In the genomic region with DNA sequence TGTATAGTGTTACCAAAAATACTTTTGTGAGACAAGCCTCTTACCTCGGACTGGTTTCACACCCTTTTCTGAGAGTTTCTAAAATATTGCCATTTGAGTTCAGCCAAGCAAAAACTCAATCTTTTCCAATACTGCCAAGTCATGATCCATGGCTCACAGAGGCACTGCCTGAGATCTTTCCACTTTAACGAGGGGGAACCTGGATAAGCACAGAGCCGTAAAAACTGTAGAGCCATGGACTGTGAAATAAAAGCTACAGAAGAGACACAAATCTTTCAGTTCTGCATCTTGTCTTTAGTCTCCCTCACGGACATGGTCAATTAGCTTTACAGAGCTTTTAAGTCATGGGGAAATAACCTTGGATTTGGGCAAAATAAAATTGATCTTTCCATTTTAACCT, we compare ENCODE assay signal across 9 mouse cellular contexts. TPM values are rescaled to one million over a fixed set of nuclear protein-coding genes. Genes with fewer than 3 reads are reported as not detected.
DNase-seq lines count a peak whose midpoint lies in the region; ATAC-seq and TF ChIP-seq lines count a peak whose summit lies in the region.
"Had no signal": no experiment of that assay in that cellular context is flagged by ENCODE, and none has a peak within 500 bp of the region (broad histone marks: within the 10 kb centered on the region; RNA-seq: fewer than 3 reads in every experiment).

No protein-coding gene starts in this region.

- no peaks in the 10 kb centered on the region for H3K27me3 ChIP-seq in heart, postnatal 0 days (ENCODE audit: control insufficient read depth, insufficient read depth, low read length)
- no peaks in the 10 kb centered on the region for H3K27me3 ChIP-seq in hindbrain, embryonic 14.5 days (ENCODE audit: control insufficient read depth, insufficient read depth, low read length)
- H3K27me3 ChIP-seq in midbrain, embryonic 14.5 days (ENCODE audit: control insufficient read depth, insufficient read depth, low read length): no peaks in the 10 kb centered on the region

- H3K4me3 ChIP-seq in heart, postnatal 0 days (ENCODE audit: low read depth, low read length): peak overlapping the region; percentile 91
- H3K4me3 ChIP-seq in bone marrow macrophage, adult 2 months (ENCODE audit: insufficient read depth, low read length): peak overlapping the region; percentile 97
- peak overlapping the region; percentile 100 for H3K4me3 ChIP-seq in hindbrain, embryonic 14.5 days (replicated peaks; ENCODE audit: low read length)
- peak overlapping the region; percentile 95 for H3K4me3 ChIP-seq in midbrain, embryonic 14.5 days (replicated peaks; ENCODE audit: low read depth, low read length)

- DNase-seq in heart, postnatal 0 days (ENCODE audit: low spot score): no peak
- DNase-seq in heart, adult 8-10 months (ENCODE audit: low spot score): no peak
- no peak for DNase-seq in hindbrain, embryonic 14.5 days (ENCODE audit: low spot score)
- DNase-seq in midbrain, embryonic 14.5 days: no peak
- no peak for DNase-seq in frontal cortex, postnatal 36 days (ENCODE audit: low spot score in 2 of 2)
- DNase-seq in left cerebral cortex, postnatal 25 days (ENCODE audit: low spot score in 2 of 2): no peak
- no peak for DNase-seq in layer of hippocampus, adult 9-11 months
- DNase-seq: gastrocnemius, postnatal 25 days had no signal

- intact Hi-C loops in left cerebral cortex, postnatal 25 days (cut with DNase I): loop anchor here (2.0 kb wide), 1 partner anchor 38 kb away; the partner anchor contains the start of gene Mark3

- no peak for ATAC-seq in heart, postnatal 0 days (ENCODE audit: insufficient read depth, low read depth)
- no peak for ATAC-seq in hindbrain, embryonic 14.5 days (ENCODE audit: low FRiP score)
- no peak for ATAC-seq in midbrain, embryonic 14.5 days (ENCODE audit: low FRiP score, low TSS enrichment)

- peak overlapping the region; percentile 82 for H3K4me2 ChIP-seq in heart, postnatal 0 days (ENCODE audit: low read depth, low read length)
- H3K4me2 ChIP-seq in hindbrain, embryonic 14.5 days (replicated peaks): peak overlapping the region; percentile 74
- H3K4me2 ChIP-seq in midbrain, embryonic 14.5 days (ENCODE audit: low read length): peak overlapping the region; percentile 71

- TF ChIP-seq EP300 in heart, postnatal 0 days (IDR thresholded peaks at IDR 0.05; ENCODE audit: low read depth): no peak

- H3K9me3 ChIP-seq in heart, postnatal 0 days (replicated peaks; ENCODE audit: control insufficient read depth, low read length): no peaks in the 10 kb centered on the region
- no peaks in the 10 kb centered on the region for H3K9me3 ChIP-seq in hindbrain, embryonic 14.5 days (ENCODE audit: control insufficient read depth, low read length)
- H3K9me3 ChIP-seq in midbrain, embryonic 14.5 days (ENCODE audit: control insufficient read depth, low read length): no peaks in the 10 kb centered on the region

- 40% methylated on average over 4 of the region's 4 CpGs for WGBS in heart, postnatal 0 days
- WGBS in hindbrain, embryonic 14.5 days: 38% methylated on average over 4 of the region's 4 CpGs
- 34% methylated on average over 4 of the region's 4 CpGs for WGBS in midbrain, embryonic 14.5 days

- TF ChIP-seq CTCF in heart, postnatal 0 days (IDR thresholded peaks at IDR 0.05; ENCODE audit: low read depth): no peak
- no peak for TF ChIP-seq CTCF in bone marrow macrophage, adult 2 months (IDR thresholded peaks at IDR 0.05; ENCODE audit: low read depth, low read length)

- H3K4me1 ChIP-seq in heart, postnatal 0 days (ENCODE audit: control insufficient read depth, insufficient read depth): peaks cover 22% of the 10 kb centered on the region
- peaks cover 31% of the 10 kb centered on the region for H3K4me1 ChIP-seq in bone marrow macrophage, adult 2 months (ENCODE audit: control insufficient read depth, insufficient read depth, low read length)
- peaks cover 24% of the 10 kb centered on the region for H3K4me1 ChIP-seq in hindbrain, embryonic 14.5 days (replicated peaks; ENCODE audit: control insufficient read depth, insufficient read depth, low read length)
- peaks cover 15% of the 10 kb centered on the region for H3K4me1 ChIP-seq in midbrain, embryonic 14.5 days (ENCODE audit: control insufficient read depth, insufficient read depth, low read length)

- no peak for TF ChIP-seq POLR2A in bone marrow macrophage, adult 2 months (IDR thresholded peaks at IDR 0.05; ENCODE audit: borderline replicate concordance, low read depth, low read length)

- H3K27ac ChIP-seq in heart, postnatal 0 days (ENCODE audit: low read depth): 0 out of 2 replicates have a peak overlapping the region, but pooled peaks have one; percentile 85
- H3K27ac ChIP-seq in bone marrow macrophage, adult 2 months (ENCODE audit: insufficient read depth, low read depth, low read length): no peak overlapping the region
- peak overlapping the region; percentile 92 for H3K27ac ChIP-seq in hindbrain, embryonic 14.5 days
- peak overlapping the region; percentile 93; the same call in 1 of the 2 replicates for H3K27ac ChIP-seq in midbrain, embryonic 14.5 days (replicated peaks; ENCODE audit: low read depth, low read length)

- H3K9ac ChIP-seq in heart, postnatal 0 days (replicated peaks; ENCODE audit: low read depth, low read length): peak overlapping the region; percentile 91
- H3K9ac ChIP-seq in hindbrain, embryonic 14.5 days: peak overlapping the region; percentile 98
- peak overlapping the region; percentile 97 for H3K9ac ChIP-seq in midbrain, embryonic 14.5 days (replicated peaks; ENCODE audit: low read length)

- peaks cover 23% of the 10 kb centered on the region for H3K36me3 ChIP-seq in heart, postnatal 0 days (replicated peaks; ENCODE audit: control insufficient read depth, insufficient read depth, low read length)
- peaks cover 26% of the 10 kb centered on the region for H3K36me3 ChIP-seq in hindbrain, embryonic 14.5 days (replicated peaks; ENCODE audit: control insufficient read depth, insufficient read depth)
- peaks cover 26% of the 10 kb centered on the region for H3K36me3 ChIP-seq in midbrain, embryonic 14.5 days (ENCODE audit: control insufficient read depth, insufficient read depth, low read length)

RNA-seq across cellular contexts. Expression of gene Eif5, which starts 1.1 kb away (rescaled TPM):
- total RNA-seq in heart, postnatal 0 days (2014; rRNA removed; ENCODE audit: low replicate concordance): 153 and 223 TPM in 2 replicates
- 360 and 361 TPM in 2 replicates for polyA plus RNA-seq in heart, postnatal 0 days (2015; fragmentation: Nextera tagmentation; extraction: Ambion mirVana)
- total RNA-seq in heart, adult 8-10 months (2022): 100 to 1,000 TPM; 155 to 196 (median 171) TPM
- polyA plus RNA-seq in bone marrow macrophage, adult 2 months (2012; ENCODE audit: insufficient read depth, insufficient read length, missing spikeins): 147 and 151 TPM in 2 replicates
- 504 and 543 TPM in 2 replicates for polyA plus RNA-seq in hindbrain, embryonic 14.5 days (2014; fragmentation: Nextera tagmentation; extraction: Ambion mirVana)
- 486 and 550 TPM in 2 replicates for polyA plus RNA-seq in midbrain, embryonic 14.5 days (2014; fragmentation: Nextera tagmentation; extraction: Ambion mirVana)
- total RNA-seq in left cerebral cortex, postnatal 25 days (2021): 100 to 1,000 TPM; 243 to 251 TPM

RNA-seq across cellular contexts. Expression of gene Mark3, which starts 37.6 kb away (rescaled TPM):
- total RNA-seq in heart, postnatal 0 days (2014; rRNA removed; ENCODE audit: low replicate concordance): 66.3 and 80.1 TPM in 2 replicates
- polyA plus RNA-seq in heart, postnatal 0 days (2015; fragmentation: Nextera tagmentation; extraction: Ambion mirVana): 16.5 and 20.0 TPM in 2 replicates
- 10 to 100 TPM; 46.0 to 50.4 (median 47.1) TPM for total RNA-seq in heart, adult 8-10 months (2022)
- polyA plus RNA-seq in bone marrow macrophage, adult 2 months (2012; ENCODE audit: insufficient read depth, insufficient read length, missing spikeins): 28.6 and 34.0 TPM in 2 replicates
- 76.4 and 81.4 TPM in 2 replicates for polyA plus RNA-seq in hindbrain, embryonic 14.5 days (2014; fragmentation: Nextera tagmentation; extraction: Ambion mirVana)
- polyA plus RNA-seq in midbrain, embryonic 14.5 days (2014; fragmentation: Nextera tagmentation; extraction: Ambion mirVana): 64.0 and 76.7 TPM in 2 replicates
- total RNA-seq in left cerebral cortex, postnatal 25 days (2021): 100 to 1,000 TPM; 107 to 109 TPM

RNA-seq across cellular contexts. Expression of gene Gm266, which starts 51.1 kb away (rescaled TPM):
- 4.0 and 4.3 TPM in 2 replicates for total RNA-seq in heart, postnatal 0 days (2014; rRNA removed; ENCODE audit: low replicate concordance)
- 0.85 and 1.3 TPM in 2 replicates for polyA plus RNA-seq in heart, postnatal 0 days (2015; fragmentation: Nextera tagmentation; extraction: Ambion mirVana)
- total RNA-seq in heart, adult 8-10 months (2022): under 1 TPM in 2 of 4 experiments, not detected in 2; 0.22 to 0.35 TPM
- not detected in 2 replicates for polyA plus RNA-seq in bone marrow macrophage, adult 2 months (2012; ENCODE audit: insufficient read depth, insufficient read length, missing spikeins)
- 2.6 and 3.8 TPM in 2 replicates for polyA plus RNA-seq in hindbrain, embryonic 14.5 days (2014; fragmentation: Nextera tagmentation; extraction: Ambion mirVana)
- 1.5 and 1.9 TPM in 2 replicates for polyA plus RNA-seq in midbrain, embryonic 14.5 days (2014; fragmentation: Nextera tagmentation; extraction: Ambion mirVana)
- 1 to 10 TPM; 3.2 to 4.5 TPM for total RNA-seq in left cerebral cortex, postnatal 25 days (2021)
